Mouse (Mus musculus): ENCODE results near the gene Sparcl1. TPM values are rescaled to one million over a fixed set of nuclear protein-coding genes. Genes with fewer than 3 reads are reported as not detected.

Sparcl1 gene
- 1,650 and 1,724 TPM in 2 replicates for polyA plus RNA-seq (2012; rRNA removed)

GRCm38 (mm10) chr5:104113491-104114172, at the start of gene Sparcl1:
TSS of gene Sparcl1 (minus strand) at chr5:104113733.
- Histone ChIP-seq H3K4me1 (ENCODE audit: control insufficient read depth, insufficient read depth, low read length) (peaks cover 3% of the 10 kb centered on the region), H3K4me3 (replicated peaks; ENCODE audit: insufficient read depth, low read depth, low read length) (peak within 1 kb of the TSS; percentile 39), H3K27ac (ENCODE audit: insufficient read depth, low read length) (peak within 1 kb of the TSS; percentile 65), H3K27me3 (ENCODE audit: control insufficient read depth, insufficient read depth, low read length) (no peaks in the 10 kb centered on the region)
- TF ChIP-seq CTCF (IDR thresholded peaks at IDR 0.05; ENCODE audit: borderline replicate concordance, insufficient read depth, low read depth, low read length) (no peak), POLR2A (IDR thresholded peaks at IDR 0.05; ENCODE audit: borderline replicate concordance, insufficient read depth, low read length) (no peak)
- peak; percentile 49 to 55 for DNase-seq
- WGBS: 6% methylated on average over 15 of the region's 15 CpGs

- H3K27ac ChIP-seq (ENCODE audit: insufficient read depth, low read length): no peak overlapping the region
- H3K27me3 ChIP-seq (ENCODE audit: control insufficient read depth, insufficient read depth, low read length): no peaks in the 10 kb centered on the region
- WGBS: 74% methylated on average over 1 of the region's 1 CpGs
- H3K4me1 ChIP-seq (ENCODE audit: control insufficient read depth, insufficient read depth, low read length): no peaks in the 10 kb centered on the region
- no peak for DNase-seq
- no peak for TF ChIP-seq CTCF (IDR thresholded peaks at IDR 0.05; ENCODE audit: borderline replicate concordance, insufficient read depth, low read depth, low read length)
- TF ChIP-seq POLR2A (IDR thresholded peaks at IDR 0.05; ENCODE audit: borderline replicate concordance, insufficient read depth, low read length): no peak
- H3K4me3 ChIP-seq (replicated peaks; ENCODE audit: insufficient read depth, low read depth, low read length): no peak overlapping the region
These were observed 47.9 kb upstream of the Sparcl1 start for GRCm38 (mm10) chr5:104161390-104161789.

GRCm38 (mm10) chr5:104160581-104160980, 47.0 kb upstream of the Sparcl1 start:
- H3K4me1 ChIP-seq (ENCODE audit: control insufficient read depth, insufficient read depth, low read length): no peaks in the 10 kb centered on the region
- WGBS: 34% methylated on average over 3 of the region's 3 CpGs
- H3K4me3 ChIP-seq (replicated peaks; ENCODE audit: insufficient read depth, low read depth, low read length): no peak overlapping the region
- TF ChIP-seq CTCF (IDR thresholded peaks at IDR 0.05; ENCODE audit: borderline replicate concordance, insufficient read depth, low read depth, low read length) (no peak), POLR2A (IDR thresholded peaks at IDR 0.05; ENCODE audit: borderline replicate concordance, insufficient read depth, low read length) (no peak)
- DNase-seq: no peak
- no peak overlapping the region for H3K27ac ChIP-seq (ENCODE audit: insufficient read depth, low read length)
- H3K27me3 ChIP-seq (ENCODE audit: control insufficient read depth, insufficient read depth, low read length): no peaks in the 10 kb centered on the region

- H3K27ac ChIP-seq (ENCODE audit: insufficient read depth, low read length): peak overlapping the region; percentile 59; the same call in 1 of the 2 replicates
- no peaks in the 10 kb centered on the region for H3K4me1 ChIP-seq (ENCODE audit: control insufficient read depth, insufficient read depth, low read length)
- 16% methylated on average over 7 of the region's 7 CpGs for WGBS
- DNase-seq: peak; percentile 11 to 35
- H3K4me3 ChIP-seq (replicated peaks; ENCODE audit: insufficient read depth, low read depth, low read length): no peak overlapping the region
- TF ChIP-seq CTCF (IDR thresholded peaks at IDR 0.05; ENCODE audit: borderline replicate concordance, insufficient read depth, low read depth, low read length): no peak
- TF ChIP-seq POLR2A (IDR thresholded peaks at IDR 0.05; ENCODE audit: borderline replicate concordance, insufficient read depth, low read length): no peak
- no peaks in the 10 kb centered on the region for H3K27me3 ChIP-seq (ENCODE audit: control insufficient read depth, insufficient read depth, low read length)
These were observed 45.0 kb upstream of the Sparcl1 start for GRCm38 (mm10) chr5:104158332-104159052.

- H3K4me3 ChIP-seq (replicated peaks; ENCODE audit: insufficient read depth, low read depth, low read length): no peak overlapping the region
- DNase-seq: no peak
- peak overlapping the region; percentile 78; the same call in 1 of the 2 replicates for H3K27ac ChIP-seq (ENCODE audit: insufficient read depth, low read length)
- H3K27me3 ChIP-seq (ENCODE audit: control insufficient read depth, insufficient read depth, low read length): no peaks in the 10 kb centered on the region
- 73% methylated on average over 7 of the region's 7 CpGs for WGBS
- no peaks in the 10 kb centered on the region for H3K4me1 ChIP-seq (ENCODE audit: control insufficient read depth, insufficient read depth, low read length)
- no peak for TF ChIP-seq CTCF (IDR thresholded peaks at IDR 0.05; ENCODE audit: borderline replicate concordance, insufficient read depth, low read depth, low read length)
- TF ChIP-seq POLR2A (IDR thresholded peaks at IDR 0.05; ENCODE audit: borderline replicate concordance, insufficient read depth, low read length): no peak
These were observed 44.2 kb upstream of the Sparcl1 start for GRCm38 (mm10) chr5:104157701-104158100.

GRCm38 (mm10) chr5:104150196-104150595, 36.7 kb upstream of the Sparcl1 start:
- no peak for TF ChIP-seq CTCF (IDR thresholded peaks at IDR 0.05; ENCODE audit: borderline replicate concordance, insufficient read depth, low read depth, low read length)
- no peak for TF ChIP-seq POLR2A (IDR thresholded peaks at IDR 0.05; ENCODE audit: borderline replicate concordance, insufficient read depth, low read length)
- Histone ChIP-seq H3K4me1 (ENCODE audit: control insufficient read depth, insufficient read depth, low read length) (no peaks in the 10 kb centered on the region), H3K4me3 (replicated peaks; ENCODE audit: insufficient read depth, low read depth, low read length) (no peak overlapping the region), H3K27me3 (ENCODE audit: control insufficient read depth, insufficient read depth, low read length) (no peaks in the 10 kb centered on the region), H3K27ac (ENCODE audit: insufficient read depth, low read length) (no peak overlapping the region)
- 93% methylated on average over 6 of the region's 6 CpGs for WGBS
- no peak for DNase-seq

- no peak for TF ChIP-seq POLR2A (IDR thresholded peaks at IDR 0.05; ENCODE audit: borderline replicate concordance, insufficient read depth, low read length)
- TF ChIP-seq CTCF (IDR thresholded peaks at IDR 0.05; ENCODE audit: borderline replicate concordance, insufficient read depth, low read depth, low read length): no peak
- no peaks in the 10 kb centered on the region for H3K27me3 ChIP-seq (ENCODE audit: control insufficient read depth, insufficient read depth, low read length)
- DNase-seq: no peak
- 77% methylated on average over 7 of the region's 7 CpGs for WGBS
- no peaks in the 10 kb centered on the region for H3K4me1 ChIP-seq (ENCODE audit: control insufficient read depth, insufficient read depth, low read length)
- H3K27ac ChIP-seq (ENCODE audit: insufficient read depth, low read length): no peak overlapping the region
- H3K4me3 ChIP-seq (replicated peaks; ENCODE audit: insufficient read depth, low read depth, low read length): no peak overlapping the region
These were observed 35.8 kb upstream of the Sparcl1 start for GRCm38 (mm10) chr5:104149349-104149748.

- Histone ChIP-seq H3K4me1 (ENCODE audit: control insufficient read depth, insufficient read depth, low read length) (no peaks in the 10 kb centered on the region), H3K27me3 (ENCODE audit: control insufficient read depth, insufficient read depth, low read length) (no peaks in the 10 kb centered on the region), H3K4me3 (replicated peaks; ENCODE audit: insufficient read depth, low read depth, low read length) (no peak overlapping the region), H3K27ac (ENCODE audit: insufficient read depth, low read length) (no peak overlapping the region)
- no peak for DNase-seq
- no peak for TF ChIP-seq POLR2A (IDR thresholded peaks at IDR 0.05; ENCODE audit: borderline replicate concordance, insufficient read depth, low read length)
- TF ChIP-seq CTCF (IDR thresholded peaks at IDR 0.05; ENCODE audit: borderline replicate concordance, insufficient read depth, low read depth, low read length): no peak
- 78% methylated on average over 4 of the region's 4 CpGs for WGBS
These were observed 30.5 kb upstream of the Sparcl1 start for GRCm38 (mm10) chr5:104144057-104144456.

All from cerebellum, adult 2 months (tissue).